Mouse (Mus musculus) thymus, adult 18-20 months (tissue): Measurements from ENCODE around the gene Gse1.

Experiments
- DNase-seq, 2 experiments: peaks; one replicate each; pipeline ENCODE4 v3.0.0; 2022; ENCODE audit warnings: mixed read lengths in 2 of 2

Gse1 gene

DNA sequence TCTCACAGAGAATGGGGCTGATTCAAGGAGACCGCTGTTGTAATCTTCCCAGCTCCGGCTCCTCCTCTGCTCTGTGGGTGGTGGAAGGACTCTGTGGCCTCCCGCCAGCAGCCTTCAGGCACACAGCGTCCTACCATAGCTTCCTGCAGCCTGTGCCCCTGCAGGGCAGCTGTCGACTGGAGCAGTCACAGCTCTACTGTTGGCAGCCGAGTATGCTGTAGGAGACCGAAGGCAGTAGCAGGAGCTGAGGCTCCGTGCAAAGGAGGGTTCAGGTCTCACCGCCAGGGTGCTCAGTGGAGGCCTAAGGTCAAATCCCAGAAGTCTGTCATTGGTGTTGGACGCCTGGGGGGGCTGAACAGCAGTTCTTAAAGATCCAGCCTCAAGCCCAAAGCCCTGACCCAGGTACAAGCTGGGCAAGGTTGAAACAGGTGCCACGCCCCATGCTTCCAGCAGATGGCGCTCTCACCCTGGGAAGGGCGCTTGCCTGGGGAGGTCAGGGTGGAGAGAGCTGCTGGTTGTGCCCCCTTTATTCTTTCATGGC, 72.4 kb downstream of the Gse1 start:
- peak; percentile 59 to 65 for DNase-seq

DNA sequence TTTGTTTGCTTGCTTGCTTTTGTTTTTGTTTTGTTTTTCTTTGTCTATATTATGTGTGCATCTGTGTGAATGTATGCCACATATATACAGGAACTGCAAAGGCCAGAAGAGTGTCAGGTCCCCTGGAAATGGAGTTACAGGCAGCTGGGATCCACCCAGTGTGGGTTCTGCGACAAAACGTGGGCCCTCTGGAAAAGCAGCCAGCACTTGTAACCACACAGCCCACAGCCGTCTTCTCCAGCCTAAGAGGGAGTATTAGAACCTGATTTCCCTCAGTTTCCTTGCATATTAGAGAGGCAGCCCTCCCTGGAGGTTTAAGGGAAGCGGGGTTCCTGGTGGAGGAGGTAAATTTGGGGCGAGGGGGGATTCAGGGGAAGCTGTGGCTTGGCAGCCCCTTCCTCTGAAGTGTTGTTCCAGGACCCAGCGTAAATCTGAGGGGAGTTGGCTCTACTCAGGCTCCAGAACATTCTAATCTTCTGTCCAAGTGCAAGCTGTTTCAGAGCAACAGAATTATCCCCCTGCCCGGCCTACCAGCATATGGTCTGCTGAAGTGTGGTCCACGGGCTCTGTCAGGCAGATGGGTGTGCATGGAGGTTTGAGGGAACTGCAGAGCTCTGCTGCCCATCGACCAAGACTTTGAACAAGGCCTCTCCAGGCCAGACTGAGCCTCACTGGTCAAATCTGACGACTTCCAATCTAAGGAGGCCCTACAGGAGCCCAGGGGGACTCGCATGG, 74.9 kb downstream of the Gse1 start:
- DNase-seq: no peak

DNA sequence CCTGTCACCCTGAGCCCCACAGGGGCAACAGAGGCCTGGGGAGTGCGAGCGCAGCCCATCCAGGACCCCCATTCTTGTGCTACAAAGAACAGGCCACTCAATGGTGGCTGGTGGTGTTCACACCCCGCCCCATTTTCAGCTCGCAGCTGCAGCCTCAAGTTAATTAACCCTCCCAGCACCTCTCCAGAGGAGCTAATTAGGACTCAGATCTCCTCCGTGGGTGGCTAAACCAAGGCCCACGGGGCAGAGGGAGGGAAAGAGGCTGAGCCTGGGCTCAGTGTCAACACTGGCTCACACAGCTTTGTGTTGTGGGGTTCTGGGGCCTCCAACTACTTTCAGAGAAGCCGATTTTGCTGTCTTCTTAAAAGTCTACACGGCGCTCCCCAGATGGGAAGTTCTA, 75.8 kb downstream of the Gse1 start:
- no peak for DNase-seq

DNA sequence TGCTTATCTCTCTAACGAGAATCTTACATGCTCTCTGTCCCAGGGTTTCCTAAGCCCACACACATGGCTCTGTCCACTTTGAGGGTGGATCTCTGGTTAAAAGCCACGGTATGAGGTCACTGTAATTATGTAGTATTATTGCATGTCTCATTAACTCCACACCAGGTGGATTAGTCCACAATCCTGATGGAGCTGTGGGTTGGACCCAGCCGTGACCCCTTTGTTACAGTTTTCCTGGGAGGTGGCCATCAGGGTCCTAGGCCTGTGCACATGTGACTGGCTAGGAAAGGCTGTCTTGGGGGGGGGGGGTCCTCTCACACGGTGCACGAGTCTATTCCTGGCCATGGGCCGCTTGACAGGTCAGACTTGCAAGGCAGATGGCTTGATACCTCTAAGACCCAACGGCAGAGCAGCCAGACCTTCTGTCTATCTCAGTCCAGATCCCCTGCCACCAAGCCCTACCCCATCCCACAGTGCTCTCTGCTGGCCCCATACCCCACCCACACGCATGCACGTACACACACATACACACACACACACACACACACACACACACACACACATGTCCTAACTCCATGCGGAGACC, 77.6 kb downstream of the Gse1 start:
- DNase-seq: no peak

DNA sequence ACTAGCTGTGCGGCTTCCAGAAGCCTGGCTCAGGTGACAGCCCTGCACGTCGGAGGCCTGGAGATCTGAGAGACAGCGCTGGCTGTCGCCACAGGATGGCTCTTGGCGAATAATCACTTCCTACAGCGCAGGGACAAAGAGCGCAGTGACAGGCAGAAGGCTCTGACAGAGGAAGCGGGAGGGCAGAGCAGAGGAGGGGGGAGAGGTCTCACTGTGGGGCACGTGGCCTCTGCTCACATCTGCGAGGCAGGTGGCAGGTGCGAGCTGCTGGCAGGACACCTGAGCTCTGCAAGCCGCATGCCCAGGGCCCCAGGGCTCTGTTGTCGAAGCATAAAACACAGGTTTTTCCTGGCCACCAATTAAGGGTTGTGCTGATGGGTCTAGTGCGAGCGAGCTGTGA, 78.8 kb downstream of the Gse1 start:
- DNase-seq: peak; percentile 72 to 83

DNA sequence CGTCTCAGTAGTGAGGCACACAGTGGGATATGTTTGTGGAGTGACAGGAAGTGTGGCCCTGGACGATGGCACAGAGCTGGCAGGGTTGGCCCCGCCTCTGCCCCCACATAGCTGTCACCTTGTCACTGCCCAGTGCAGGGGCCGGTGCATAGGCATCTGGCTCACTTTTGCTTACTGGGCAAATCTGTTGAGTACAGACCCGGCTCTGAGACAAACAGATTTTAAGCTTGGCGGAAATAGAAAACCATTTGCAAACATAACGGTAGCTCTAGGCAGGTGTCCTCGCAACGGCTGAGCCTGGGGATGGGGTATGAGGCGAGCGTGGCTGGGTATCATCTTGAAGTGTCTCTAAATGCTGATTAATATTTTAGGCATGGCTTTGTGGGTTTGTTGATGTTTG, 79.3 kb downstream of the Gse1 start:
- no peak for DNase-seq

DNA sequence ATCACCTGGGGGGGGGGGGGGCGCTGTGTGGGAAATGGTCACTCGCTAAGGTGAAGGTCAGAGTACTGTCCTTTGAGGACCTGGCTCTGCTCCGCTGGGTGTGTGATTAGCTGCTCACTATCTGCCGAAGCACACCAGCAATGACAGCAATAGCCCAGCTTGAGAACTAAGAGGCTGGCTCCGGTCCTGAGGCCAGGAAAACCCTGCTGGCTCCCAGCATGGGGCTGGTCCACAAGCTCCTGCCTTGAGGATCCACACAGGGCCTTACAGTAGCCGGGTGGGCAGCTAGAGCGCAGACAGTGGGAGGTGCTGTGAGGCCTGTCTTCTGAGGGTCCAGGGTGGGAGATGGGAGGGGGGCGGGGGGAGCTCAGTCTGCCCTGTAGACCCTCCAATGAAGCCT, 79.9 kb downstream of the Gse1 start:
- no peak for DNase-seq

DNA sequence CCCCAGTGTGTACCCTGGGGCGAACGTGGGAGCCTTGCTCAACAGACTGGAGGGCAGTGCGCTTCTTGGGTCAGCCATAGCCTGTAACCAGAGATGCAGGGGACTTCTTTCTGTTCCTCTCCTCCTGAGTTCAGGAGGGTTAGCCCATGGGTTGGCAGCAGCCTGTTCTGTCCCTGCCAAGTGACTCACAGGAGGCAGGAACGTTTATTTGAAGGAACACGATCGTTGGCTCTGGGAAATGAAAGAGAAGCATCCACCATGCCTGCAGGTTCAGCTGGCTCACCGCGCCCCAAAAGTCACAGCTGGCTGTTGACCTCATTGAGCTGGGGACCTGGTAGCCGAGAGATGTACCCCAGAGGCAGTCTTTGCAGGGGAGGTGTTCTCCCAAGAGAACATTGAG, 80.3 kb downstream of the Gse1 start:
- no peak for DNase-seq

DNA sequence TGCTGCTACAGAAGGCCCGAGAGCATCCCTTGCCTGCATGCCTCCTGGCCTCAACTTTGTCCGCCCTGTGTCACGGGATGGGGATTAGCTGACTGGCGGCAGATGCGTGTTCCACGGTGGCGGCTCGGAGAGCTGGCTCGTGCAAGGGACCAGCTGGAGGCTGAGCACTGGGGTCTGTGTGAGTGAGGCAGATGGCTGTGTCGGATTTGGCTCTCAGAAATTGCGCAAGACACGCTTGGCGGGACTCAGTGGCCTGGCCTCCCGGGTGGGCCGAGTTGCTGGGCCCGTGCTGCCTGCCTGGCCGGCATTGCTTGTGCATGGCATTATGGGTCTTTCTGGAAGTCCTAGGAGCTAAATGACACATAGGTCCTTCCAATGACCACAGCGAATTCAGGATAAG, 81.1 kb downstream of the Gse1 start:
- no peak for DNase-seq

DNA sequence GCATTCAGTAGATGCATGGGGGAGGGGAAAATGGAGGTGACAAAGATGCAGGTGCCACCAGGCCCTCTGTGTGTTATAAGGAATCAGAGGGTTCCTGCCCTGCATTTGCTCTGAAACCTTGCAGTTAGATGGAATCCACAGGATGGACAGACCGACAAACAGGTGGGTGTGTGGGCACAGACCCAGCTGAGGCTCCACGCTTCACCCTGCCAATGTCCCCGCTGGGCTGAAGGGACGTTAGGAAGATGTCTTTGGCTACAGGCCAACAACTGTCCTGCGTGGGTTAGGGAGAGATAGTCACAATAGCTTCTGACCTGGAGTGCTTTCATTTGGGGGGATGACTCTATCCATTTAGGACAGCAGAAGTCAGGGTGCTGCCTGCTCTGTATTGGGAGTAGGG, 81.8 kb downstream of the Gse1 start:
- DNase-seq: no peak

DNA sequence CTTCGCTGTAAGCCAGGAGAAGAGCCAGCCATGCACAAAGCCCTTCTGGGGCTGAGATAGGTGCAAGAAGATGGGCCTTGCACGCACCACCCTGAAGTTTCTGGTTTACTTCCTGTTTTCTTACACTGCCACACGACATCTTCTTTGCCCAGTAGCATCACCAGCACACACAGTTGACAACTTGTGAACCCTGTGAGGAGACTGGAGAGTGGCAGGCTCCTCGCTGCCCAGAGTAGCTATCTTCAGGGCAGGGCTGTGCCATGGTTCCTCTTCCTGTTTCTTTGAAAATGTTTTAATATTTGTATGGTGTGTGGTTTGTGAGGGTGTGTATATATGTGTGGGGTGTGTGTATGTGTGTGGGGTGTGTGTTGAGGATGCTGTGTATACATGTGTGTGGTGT, 84.2 kb downstream of the Gse1 start:
- DNase-seq: no peak

DNA sequence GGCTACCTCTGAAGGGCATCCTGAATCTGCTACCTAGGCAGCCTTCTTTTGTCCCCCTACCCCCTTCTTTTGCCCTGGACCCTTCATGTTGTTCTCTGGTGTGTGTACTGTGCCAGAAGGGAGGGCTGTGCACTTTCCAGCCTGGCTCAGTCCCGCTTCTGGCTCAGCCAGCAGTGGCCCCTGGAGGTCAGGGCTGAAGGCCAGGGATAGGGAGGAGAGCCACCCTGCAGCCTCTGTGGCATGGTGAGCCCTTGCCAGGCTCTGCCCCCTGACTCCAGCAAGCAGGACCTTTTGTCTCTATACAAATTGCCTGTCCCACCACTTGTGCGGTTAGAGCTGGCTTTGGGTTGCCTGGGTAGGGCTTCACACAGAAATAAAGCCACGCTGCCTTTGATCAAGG, 85.4 kb downstream of the Gse1 start:
- DNase-seq: no peak

DNA sequence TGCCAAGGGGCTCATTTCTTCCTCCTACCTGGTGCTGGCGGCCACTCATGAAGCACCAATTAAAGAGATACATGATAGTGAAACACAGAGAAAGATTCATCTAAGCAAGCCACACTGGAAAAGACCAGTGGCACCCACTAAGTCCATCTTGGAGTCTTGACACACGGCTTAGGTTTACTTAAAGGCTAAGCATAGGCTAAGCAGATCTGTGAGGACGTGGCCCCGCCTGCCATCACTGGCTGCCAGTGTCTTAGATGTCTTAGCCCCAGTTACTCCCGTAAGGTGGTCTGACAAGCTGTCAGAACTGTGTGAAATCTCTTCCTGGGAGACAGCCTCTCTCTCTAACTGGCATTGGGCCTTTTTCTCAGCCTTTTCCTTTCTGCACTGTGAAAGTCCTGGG, 86.7 kb downstream of the Gse1 start:
- DNase-seq: no peak

DNA sequence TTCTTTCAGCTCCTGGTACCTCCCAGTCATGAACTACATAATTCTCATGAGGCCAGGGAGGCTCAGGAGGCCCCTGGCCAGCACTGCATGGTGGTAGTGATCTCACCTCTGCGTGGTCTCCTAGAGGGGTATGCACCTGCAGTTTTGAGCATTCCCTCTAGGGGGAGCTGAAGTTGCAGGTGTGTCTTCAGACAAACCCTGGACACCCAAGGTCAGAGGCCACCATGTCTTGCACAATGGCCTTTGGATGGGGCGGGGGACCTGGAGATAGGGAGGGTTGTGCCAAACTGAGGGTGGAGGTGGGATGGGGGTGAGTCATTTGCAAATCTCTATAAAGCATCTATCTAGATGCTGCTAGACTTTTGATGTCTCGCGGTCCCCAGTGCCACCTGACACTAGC, 87.4 kb downstream of the Gse1 start:
- DNase-seq: no peak

DNA sequence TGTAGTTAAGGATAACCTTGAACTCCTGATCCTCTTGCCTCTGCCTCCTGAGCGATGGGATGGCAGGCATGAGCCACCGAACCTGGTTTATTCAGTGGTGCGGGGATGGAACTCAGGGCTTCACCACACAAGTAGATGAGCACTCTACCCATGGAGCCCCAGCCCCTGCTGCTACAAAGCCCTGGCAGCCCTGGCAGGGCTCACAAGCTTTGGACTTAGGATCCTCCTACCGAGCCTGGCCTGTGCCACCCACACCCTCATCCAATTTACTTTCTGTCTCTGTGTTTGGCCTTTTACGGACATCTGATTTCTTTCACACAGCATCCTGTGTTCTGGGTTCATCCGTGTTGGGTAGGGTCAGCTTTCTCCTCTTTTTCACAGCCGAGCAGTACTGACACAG, 88.5 kb downstream of the Gse1 start:
- no peak for DNase-seq

DNA sequence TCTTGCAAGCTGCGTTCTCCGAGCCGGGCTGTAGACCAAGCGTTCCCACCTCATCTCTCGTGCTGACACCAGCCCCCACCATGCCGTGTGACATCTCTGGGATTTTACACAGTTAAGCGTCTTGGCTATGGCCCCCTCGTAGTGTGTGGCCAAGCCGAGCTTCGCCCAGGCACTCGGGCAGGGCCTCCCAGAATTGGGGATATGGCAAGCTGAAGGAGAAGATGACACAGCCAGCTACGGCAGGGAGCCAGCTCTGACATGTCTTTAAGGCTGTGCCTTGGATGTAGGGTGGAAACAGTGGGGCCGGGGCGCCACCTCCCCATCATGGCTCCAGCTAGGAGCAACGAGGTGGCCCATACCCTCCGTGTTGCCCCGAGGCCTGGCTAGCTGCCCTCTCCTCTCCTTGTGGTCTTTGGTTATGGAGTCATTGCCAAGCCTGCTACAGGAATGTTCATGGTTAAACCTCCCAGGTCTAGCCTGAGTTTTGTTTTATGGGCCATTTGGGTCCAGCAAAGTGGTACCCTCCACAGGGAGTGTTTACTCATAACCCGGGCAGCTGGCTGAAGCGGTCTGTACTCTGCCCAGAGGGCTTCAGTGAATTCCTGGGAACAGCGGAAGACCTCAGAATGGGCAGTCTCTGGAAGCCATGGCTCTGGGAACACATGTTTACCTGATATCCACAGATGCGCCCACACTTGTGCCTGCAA, 89.0 kb downstream of the Gse1 start:
- no peak for DNase-seq

DNA sequence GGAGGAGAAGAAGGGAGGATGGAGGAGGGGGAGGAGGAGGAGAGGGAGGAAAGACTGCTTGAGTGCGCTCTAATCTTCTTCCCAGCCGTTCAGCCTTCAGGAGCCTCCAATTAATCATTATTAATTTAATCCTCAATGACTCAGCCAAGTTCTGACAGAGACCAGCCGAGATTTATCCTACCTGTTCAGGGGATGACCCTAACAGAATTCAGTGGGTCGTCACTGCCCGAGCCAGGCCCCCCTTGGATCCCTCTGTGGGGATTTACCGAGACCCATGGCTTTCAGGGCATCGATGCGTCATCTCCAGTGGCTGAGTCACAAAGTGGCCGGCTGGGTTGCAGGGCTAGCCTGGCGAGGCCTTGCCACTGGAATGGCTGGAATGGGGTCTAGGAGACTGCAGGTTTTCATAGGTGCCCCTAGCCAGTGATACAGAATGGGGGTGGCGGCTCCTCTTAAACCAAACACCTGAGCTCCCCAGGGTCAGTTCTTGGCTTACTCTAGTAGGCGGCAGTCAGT, 90.3 kb downstream of the Gse1 start:
- no peak for DNase-seq

DNA sequence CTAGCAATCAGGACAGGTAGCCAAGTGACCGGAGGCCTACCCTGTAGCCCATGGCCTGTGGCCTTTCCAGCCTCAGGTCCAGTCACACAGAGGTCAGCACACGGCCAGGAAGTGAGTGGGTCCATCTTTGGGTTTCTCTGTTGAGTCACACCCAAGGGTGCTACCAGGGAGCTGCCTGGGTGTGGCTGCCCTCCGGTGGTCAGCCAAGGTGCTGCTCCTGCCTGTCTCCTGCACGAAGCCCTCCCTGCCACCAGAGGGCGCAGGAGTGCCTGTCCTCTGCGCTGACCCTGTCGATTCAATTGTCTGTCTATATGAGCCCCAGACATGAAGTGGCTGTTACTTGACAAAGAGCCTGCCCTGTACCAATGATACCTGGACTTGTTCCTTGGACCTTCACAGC, 91.2 kb downstream of the Gse1 start:
- DNase-seq: peak; percentile 55 to 62

DNA sequence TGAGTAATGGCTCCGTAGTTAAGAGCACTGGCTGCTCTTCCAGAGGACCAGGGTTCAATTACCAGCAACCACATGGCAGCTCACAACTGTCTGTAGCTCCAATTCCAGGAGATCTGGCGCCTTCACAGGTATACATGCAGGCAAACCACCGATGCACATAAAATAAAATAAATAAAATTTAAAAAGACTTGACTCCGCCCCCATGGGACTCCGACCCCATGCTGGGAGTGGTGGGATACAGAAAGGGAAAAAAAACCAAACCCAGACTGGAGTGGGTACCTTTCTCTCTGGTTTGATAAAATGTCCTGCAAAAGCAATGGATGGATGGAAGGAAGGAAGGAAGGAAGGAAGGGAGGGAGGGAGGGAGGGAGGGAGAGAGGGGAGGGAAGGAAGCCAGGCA, 91.9 kb downstream of the Gse1 start:
- DNase-seq: no peak

DNA sequence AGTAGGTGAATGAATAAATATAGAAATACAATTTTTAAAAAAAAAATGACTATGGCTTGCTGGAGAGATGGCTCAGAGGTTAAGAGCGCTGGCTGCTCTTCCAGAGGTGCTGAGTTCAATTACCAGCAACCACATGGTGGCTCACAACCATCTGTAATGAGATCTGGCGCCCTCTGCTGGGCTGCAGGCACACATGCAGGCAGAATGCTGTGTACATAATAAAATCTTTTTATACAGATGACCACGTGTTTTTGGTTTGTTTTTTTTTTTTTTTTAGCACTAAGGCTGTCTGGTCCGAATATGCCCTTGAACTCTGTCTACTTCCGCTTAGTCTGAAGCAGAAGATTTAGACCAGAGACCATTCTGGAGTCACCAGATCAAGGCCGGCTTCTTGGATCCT, 93.5 kb downstream of the Gse1 start:
- DNase-seq: no peak

DNA sequence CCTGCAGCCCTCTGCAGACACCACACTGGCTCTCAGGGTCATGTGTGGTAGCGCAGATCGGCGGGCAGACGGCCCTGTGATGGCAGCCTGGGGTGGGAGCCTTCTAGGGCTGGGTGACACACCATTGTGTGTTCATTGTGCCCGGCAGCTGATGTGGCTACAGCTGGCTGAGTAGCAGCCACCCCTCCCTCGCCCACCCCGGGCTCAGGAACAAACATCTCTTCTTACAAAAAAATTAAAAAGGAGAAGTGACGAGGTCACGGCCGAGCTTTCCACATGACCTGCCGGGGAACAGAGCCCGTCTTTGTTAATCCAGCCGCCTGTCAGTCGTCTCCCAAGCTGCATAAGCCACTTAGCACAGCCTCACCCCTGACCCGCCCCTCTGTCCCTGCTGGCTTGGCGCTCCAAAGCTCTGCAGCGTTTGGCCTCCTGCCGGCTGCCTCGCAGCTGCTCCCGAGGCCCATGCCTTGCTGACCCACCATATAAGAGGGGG, 94.7 kb downstream of the Gse1 start:
- no peak for DNase-seq

DNA sequence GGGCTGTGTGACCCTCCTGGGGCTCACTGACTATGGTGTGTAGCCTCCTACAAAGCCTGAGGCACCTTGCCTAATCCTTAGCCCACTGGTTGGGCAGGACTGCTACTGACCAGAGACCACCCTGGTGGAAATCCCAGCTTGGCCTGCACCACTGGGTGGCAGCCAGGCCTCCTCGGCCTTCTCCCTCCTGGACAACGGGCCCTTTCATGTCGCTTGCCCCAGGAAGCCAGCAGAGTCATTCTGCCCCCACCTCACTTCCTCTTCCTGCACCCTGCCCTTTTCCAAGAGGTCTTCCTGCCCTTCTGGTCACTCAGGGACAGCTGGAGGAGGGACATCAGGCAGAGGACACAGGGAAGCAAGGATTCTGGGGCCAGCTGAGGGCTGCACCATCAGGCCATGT, 96.3 kb downstream of the Gse1 start:
- no peak for DNase-seq

DNA sequence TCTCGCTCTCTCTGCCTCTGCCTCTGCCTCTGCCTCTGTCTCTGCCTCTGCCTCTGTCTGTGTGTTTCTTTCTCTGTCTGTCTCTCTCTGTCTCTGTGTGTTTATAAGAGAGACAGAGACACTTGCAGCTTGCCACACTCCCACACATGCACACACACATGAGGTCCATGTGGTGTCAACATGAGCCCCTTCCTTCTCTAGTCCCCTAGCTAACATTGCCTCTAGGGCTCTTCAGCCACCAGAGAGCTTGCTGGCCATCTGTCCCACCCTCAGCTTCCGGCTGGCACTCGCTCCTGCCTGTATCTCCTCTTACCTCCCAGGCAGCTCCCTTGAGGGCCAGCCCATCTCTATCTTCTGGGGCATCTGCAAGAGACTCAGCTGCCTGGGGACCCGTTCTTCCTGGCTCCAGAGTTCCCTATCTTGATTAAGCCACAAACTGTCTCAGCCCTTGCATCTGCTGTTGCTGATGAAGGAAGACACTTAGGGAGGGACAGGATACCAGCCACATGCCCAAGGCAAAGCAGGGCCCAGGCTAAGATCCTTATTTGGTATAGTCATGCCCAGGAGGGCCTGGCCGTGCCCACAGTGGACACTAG, 97.0 kb downstream of the Gse1 start:
- no peak for DNase-seq
